Mouse (Mus musculus) erythroid progenitor cell, adult 5-6 weeks (primary cell): ENCODE results near the gene Wfdc1. TPM values are rescaled to one million over a fixed set of nuclear protein-coding genes. Genes with fewer than 3 reads are reported as not detected.

Experiments used
- ATAC-seq: replicated peaks from 2 replicates; pipeline ENCODE4 v1.8.0; 2016; ENCODE audit warnings: moderate number of reproducible peaks, mild to moderate bottlenecking, moderate TSS enrichment, inconsistent platforms; ENCODE audit not compliant: poor library complexity, low FRiP score, severe bottlenecking
- total RNA-seq, 2 experiments: library from RNA; stranded (forward) in 1 of 2; stranded (reverse) in 1 of 2; fragments of 150-400 nt in 1 of 2; fragments of 186-747, 209-891 nt in 1 of 2; gene quantifications; 2 replicates each; pipeline versions ENCODE4 v1.2.3 to v1.2.4; 2015 to 2017; ENCODE audit warnings: low replicate concordance in 2 of 2

The Wfdc1 gene
- total RNA-seq (2015; ENCODE audit: low replicate concordance) = not detected in 2 replicates
- total RNA-seq (2017; ENCODE audit: low replicate concordance) = not detected in 2 replicates

DNA sequence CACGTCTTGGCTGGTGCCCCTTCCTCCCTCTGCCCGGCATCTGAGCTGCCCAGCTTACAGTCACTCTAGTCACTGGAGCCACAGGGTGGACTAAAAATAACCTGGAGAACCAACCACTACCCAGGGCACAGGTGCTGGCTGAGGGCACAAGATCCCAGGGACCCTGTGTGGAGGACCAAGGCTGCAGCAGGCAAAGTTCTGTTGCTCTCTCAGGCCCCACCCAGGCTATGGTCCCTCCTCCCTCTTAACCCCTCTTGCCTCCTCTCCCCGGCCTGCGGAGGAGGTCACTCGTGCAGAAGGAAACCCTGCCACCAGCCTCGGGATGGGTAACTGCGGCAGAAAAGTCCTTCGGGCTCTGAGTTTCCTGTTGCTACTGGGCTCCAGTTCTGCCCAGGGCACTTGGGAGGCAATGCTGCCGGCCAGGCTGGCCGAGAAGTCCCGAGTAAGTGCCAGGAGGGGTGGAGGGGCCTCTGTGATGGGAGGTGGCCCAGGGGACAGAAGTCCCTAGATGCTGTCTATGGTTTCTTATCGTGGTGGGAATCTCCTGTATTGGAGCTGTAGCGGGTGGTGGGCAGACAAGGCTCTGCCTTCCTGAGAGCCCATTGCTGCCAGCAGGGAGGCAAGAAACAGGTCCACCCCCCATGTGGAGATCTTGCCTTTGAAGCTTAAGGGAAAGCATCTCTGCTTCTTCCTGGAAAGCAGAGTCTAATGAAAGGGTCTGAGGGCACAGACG, at the start of gene Wfdc1:
Wfdc1 (plus strand) TSS at position 147 of the 733 bp plus-strand sequence.
- no peak for ATAC-seq

DNA sequence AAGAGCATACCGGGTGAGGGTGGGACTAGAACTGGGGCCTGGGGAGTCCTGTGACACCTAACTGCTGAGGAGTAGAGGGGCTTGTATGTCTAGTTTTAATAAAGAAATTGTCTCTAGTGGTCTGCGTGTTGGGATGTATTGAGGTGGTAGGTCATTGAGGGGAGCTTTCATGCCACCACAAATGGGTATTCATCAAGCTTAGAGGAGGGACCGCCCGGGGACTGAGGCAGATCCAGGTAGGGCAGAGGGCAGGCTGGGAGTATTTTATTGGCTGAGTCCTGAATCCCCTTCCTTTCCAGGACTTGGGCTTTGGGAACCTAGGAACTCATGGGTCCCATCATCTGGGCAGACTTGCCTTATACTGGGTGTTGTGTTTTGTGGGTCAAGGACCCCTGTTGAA, 49.4 kb upstream of the Wfdc1 start:
- no peak for ATAC-seq

DNA sequence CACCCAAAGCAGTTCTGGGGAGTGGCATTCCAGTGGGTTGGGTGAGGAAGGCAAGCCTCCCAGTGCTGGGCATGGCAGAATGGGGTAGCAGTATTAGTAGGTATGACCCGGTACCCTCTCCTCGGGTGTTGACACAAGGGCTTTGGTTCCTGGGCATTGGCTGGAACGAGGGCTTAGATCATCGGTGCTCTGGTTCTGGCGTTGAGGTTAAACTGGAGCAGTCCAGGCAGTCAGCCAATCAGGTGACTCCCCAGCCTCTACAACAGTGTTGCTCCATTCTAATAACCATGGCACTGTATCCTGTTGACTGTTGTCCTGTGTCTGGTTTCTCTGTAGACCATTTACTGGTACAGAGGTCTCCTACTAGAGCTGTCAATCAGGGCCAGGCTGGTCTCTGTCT, 48.6 kb upstream of the Wfdc1 start:
- no peak for ATAC-seq

DNA sequence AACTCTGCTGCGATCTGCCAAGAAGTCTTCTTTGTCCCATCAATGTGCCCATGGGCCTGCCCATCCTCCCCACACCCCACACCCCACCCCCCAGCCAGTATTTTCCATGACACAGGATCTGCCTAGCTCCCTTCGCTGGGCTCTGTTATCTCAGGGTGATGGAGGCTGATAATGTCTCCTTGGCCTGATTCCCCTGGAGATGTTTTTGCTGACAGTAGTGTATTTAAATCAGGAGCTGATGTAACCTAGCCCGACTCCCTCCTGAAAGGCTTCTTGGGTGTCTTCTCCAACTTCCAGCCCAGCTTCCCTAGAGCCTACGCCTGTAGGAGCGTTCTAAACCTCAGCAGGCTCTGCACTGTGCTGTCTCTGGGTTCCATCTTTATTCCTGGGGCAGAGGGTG, 47.3 kb upstream of the Wfdc1 start:
- ATAC-seq = no peak

DNA sequence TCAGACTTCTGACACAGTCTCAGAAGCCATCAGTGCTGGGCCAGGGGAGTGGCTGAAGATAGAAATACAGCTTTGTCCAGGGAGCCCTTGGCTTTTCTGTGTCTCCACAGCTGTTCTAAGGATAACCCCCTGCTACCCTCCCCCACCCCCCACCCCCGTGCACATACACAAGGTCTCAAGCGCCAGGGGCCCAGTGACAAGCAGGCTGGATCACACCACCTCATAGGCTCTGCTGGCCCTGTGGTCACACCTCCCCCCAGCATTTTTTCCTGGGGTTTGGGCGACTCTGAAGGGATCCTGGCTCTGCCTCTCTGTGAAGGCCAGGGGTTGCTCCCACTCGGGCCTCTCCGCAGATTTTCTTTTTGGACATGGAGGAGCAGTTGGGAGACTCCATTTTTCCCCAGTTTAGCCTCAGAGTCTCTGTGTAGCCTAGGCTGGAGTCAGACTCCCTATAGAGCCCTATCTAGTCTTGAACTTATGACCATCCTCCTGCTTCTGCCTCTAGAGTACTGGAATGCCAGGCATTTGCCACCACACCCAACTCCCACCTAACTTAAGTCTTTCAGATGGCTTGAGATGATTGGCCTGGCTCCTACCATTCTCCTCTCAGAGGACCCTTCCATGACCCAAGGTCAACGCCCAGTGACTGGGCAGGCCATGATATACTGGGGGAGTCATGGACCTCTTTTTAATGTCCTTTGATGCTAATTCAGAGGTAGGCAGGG, 45.9 kb upstream of the Wfdc1 start:
- ATAC-seq = no peak

DNA sequence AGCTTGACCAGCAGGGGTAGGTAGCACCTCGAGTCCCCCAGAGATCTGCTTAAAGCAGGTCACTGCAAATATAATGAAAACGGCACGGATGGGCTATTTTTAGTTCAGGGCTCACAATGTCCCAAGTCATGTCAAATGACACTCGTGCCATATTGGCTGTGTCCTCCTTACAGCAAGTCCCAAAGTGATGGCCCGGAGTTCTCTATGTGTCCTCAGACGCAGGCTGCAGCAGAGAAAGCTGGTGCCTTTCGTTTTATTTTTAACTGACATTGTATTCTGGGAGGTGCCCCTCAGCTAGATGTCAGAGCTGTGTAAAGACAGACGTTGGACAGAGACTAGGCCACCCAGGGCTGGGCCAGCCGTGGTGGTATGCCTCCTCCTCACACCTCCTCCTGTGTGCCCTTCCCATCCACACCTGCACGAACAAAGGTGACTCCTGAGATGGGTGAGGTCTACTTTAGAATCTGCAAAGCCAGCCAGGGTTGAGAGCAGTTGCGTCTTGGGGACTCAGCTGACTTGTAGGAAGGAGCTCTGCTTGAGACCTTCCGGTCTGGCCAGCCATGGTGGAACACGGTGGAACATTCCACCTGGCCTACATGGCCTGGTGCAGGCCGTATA, 45.2 kb upstream of the Wfdc1 start:
- ATAC-seq = no peak

DNA sequence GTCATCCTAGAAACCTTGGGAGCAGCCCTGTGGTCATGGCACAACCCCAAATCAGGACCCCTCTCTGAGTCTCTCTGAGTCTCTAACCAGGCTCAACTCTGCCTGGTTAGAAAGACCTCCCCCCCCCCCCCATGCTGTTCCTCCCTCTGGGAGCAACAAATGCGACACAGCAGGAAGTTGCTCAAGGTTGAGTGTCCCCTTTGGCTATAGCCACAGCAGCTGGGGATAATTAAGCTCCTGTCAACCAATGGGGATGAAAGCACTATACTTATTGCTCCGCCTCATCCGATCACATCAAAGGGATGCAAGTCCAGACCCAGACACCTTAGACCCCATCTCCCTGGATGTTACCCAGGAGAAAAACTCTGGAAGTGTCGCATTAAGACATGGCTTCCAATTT, 43.6 kb upstream of the Wfdc1 start:
- ATAC-seq = no peak

DNA sequence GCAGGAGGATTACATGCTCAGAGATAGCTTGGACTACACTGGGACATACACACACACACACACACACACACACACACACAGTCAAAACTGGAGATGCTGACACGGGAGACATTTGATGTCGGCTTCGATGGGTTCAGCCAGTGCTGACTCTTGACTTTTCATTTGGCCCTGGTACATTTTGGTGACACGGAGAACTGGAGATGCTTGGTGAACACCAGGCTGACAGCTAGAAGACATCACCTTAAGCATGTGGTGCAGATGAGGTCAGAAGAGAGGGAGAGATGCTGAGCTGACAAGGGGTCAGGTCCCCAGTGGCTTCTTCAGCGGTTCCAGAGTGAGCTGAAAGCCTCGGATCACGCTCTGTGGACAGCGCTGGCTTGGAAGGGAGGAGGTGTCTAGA, 43.1 kb upstream of the Wfdc1 start:
- no peak for ATAC-seq

DNA sequence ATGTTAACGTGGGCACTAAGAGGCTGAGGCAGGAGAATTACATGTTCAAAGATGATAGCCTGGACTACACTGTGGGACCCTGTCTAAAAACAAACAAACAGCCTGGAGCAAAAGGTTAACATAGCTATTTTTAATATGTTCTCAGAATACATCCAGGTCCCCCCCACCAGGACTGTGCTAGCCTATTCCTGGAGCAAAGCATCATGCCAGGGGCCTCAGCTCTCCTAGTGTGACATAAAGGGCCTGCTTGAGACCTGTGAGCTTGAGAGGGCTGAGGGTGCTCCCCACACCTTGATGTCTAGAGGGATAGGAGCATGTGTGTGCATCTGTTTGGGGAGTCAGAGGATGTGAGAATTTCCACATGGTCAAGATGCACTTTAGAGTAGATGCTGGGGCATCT, 42.4 kb upstream of the Wfdc1 start:
- no peak for ATAC-seq

DNA sequence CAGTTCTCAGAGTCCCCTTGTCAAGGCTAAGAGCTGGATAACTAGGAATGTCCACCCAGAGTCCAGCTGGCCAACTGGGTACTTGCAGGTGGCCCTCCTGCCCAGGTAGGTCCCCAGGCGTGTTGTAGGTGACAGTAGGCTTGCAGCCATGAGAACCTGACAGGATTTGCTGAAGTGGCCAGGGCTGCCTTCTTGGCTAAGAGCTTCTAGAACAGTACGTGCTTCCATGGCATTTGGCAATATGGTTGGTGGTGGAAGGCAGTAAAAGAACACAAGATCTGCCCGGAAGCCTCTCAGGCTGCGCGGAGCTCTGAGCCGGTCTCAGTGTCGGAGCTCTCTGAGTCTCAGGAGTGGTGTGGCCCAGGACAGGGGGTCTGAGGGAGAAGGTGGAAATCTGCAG, 41.2 kb upstream of the Wfdc1 start:
- no peak for ATAC-seq

DNA sequence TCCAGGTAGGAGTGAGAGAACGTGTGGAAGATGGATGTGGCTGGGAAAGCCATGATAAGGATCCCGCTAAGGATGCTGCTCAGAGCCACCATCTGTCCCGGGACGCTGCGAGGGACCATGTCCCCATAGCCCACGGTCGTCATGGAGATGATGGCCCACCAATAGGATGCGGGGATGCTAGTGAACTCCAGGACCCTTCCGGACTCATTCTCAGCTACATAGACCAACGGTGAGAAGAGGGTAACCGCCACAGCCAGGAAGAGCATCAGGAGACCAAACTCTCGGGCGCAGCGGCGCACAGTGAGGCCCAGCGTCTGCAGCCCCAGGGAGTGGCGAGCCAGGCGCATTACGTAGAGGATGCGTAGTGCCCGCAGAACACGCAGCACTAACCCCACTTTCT, 40.4 kb upstream of the Wfdc1 start:
- ATAC-seq = no peak

DNA sequence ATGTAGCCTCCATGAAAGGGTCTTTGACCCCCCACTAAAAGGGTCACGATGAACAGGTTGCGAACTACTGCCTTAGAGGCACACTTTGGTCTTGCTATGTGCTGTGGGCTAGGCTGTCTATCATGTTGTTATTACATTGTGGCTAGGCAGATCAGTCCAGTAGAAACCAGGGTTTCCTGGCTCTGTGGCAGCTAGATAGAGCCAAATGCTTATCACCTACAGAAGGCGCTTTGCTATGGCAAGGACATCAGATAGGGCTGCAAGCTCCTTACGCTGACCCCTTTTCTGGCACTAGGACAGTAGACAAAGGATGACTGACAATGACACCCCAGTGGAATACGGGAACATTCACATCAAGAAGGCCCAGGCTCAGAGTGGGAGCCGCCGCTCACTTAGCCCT, 39.0 kb upstream of the Wfdc1 start:
- no peak for ATAC-seq

DNA sequence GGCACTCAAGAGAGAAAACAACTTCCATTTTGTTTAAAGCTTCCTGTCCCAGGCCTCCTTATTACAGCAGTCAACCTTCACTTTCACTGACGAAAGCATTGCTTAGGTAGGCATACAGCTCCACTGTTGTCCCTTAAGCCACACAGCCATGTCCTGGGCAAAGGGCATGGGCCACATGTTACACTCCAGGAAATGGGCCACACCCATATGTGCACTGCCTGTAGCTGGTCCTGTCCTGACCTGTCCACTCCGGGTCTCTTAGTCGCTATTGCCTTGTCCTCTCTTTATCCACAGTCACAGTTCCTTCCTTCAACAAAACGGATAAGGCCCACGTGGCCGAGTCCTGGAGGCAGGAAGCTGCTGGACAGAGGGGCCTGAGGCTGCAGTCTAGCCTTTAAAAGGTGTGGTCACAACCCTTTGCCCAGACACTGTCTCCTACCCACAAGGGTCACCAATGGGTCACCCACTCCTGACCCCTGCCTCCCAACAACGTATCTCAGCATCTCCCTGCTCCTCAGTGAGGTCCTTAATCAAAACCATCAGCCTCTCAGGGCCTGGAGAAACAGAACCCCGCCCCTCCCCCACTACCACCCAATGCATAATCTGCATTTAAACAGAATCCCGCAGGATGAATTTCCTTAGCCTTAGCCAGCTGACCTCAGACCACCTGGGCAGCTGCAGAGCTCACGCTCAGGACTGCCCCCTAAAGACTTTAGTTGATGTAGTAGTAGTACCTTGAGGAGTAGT, 38.4 kb upstream of the Wfdc1 start:
- ATAC-seq = no peak

DNA sequence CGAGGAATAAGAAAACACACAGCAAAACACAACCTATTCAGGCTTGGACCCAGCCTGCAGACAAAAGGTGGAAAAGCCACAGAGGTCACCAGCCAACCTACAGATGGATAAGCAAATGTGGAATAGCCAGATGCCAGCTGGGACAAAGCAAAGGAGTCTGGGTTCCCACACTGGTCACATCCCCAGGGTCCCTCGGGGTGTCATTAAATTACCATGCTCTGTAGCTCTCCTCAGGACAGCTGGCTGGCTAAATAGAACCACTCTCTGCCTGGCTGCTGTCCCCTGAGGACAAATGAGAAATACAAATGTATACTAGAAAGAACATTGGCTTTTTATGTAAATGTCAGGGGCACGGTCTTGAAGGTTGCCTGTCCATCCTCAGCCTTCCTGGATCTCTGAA, 35.3 kb upstream of the Wfdc1 start:
- ATAC-seq = no peak

DNA sequence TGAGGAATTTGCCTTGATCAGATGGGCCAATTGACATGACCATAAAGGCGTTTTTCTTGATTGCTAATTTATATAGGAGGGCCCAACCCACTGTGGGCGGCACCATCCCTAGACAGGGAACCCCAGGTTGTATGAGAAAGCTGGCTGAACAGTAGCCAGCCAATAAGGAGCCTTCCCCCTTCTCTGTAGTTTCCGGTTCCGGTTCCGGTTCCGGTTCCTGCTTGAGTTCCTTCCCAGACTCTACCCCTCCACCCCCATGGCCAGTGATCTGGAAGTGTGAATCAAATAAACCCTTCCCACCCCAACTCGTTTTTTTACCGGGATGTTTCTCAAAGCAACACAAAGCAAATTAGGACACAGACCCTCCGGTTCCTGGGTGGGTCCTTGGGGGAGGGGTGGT, 33.9 kb upstream of the Wfdc1 start:
- no peak for ATAC-seq

DNA sequence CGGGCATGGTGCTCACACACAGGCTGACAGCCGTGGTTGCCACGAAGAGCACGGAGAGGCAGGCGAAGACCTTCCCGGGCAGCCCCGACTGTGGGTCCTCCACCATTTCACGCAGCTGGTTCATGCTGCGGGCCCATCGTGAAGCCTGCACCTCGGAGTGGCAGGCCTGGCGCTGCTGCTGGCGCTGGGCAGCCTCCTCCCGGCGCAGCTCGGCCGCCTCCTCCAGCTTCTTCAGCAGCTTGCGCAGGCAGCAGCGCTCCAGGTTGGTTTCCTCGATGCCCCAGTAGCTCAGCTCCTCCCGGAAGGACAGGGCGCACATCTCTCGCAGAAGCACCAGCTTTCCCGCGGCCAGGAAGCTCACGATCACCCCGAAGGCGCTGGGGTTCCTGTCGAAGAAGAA, 33.3 kb upstream of the Wfdc1 start:
- ATAC-seq = no peak

DNA sequence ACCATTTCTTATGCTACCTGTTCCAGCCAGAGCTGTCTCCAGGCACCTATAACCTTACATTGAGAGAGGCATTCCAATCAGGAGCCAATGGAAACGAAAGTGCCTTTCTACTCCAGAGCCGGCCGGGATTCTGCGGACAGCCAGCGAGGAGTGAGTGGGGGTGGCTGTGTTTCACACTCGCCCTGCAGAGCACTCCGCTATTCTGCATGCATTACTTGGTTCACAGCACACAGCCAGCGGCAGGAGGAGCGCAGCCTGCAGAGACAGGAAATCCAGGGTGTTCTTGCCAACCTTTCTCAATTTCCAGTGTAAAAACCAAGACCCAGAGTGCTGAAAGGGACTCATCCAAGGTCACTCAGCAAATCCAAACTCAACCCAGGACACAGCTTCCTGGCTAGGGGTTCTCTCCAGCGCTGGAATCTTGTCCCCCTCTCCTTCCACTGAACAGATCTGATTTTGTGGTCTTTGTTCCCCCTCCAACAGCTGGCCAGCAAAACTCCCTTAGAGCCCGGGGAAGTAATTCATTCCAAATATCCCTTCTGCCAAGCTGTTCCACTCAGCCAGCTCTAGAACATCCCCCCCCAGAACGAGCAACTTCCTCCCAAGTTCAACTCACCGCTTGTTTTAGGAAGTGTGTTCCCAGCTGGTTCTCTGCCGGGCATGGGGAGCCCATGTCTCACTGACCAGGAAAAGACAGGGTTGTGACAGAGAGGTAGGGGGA, 31.4 kb upstream of the Wfdc1 start:
- ATAC-seq = no peak

DNA sequence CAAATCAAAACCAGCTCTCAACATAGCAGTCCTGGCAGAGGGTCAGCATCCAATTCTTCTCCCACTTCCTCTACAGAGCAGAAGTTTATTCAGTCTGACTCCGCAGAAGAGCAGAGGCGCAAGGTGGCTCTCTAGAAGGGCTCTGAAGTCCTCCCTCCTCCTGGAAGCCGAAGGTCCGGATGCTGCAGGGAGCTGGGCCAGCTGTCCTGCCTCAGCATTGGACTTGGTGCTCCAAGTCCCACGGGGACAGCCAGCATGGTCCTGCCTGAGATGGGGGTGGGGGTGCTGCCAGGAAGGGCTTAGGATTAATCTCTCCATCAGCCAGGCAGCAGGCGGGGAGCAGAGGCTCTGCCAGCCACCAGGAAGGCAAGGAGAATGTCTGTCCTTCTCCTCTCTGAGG, 30.8 kb upstream of the Wfdc1 start, which contains the start of gene Kcng4:
Kcng4 (minus strand) TSS at position 303 of the 400 bp plus-strand sequence.
- no peak for ATAC-seq

DNA sequence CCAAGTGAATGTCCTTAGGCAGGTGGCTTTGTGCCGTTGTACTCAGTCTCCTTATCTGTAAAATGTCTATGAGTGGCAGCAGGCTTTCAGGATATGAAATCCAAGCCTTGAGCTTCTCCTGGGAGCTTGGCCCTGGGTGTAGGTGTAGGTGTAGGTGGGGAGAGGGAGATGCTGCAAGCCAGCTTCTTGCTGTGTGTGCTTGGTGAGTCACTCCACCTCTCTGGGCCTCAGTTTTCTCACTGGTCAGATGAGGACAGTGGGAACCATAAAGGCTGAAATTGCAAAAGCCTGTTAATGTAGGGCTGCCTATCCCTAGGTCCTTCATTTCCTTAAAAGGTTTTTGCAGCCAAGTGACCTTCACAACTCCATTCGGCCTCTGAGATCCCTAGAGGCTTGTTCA, 30.2 kb upstream of the Wfdc1 start:
- no peak for ATAC-seq

DNA sequence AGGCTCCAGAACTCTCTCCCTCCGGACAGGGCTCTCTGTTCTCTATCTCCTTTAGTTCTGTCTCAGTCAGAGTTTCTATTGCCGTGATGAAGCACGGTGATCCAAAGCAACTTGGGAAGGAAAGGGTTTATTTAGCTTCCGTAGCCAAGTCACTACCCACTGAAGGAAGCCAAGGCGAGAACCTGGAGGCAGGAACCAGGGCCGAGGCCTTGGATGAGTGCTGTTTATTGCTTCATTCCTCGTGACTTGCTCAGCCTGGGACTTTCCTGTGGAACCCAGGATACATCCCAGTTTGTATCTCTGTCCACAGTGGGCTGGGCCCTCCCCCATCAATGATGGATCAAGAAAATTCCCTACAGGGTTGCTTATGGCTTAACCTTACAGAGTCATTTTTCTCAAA, 29.4 kb upstream of the Wfdc1 start:
- ATAC-seq = no peak
